Mouse (Mus musculus) lung, postnatal 36 days (tissue): ENCODE data around the gene Slc38a5.

Experiments used
- DNase-seq: peaks from one replicate; pipeline ENCODE4 v3.0.0; 2022; ENCODE audit warnings: mixed read lengths

The Slc38a5 gene

GRCm38 (mm10) chrX:8271083-8271820 lies at the start of gene Slc38a5:
TSS of gene Slc38a5 (plus strand) at chrX:8271133.
- no peak for DNase-seq

- no peak for DNase-seq
These were observed 48.6 kb upstream of the Slc38a5 start for GRCm38 (mm10) chrX:8222296-8222677.

- peak; percentile 19 for DNase-seq
These were observed 48.1 kb upstream of the Slc38a5 start for GRCm38 (mm10) chrX:8222678-8223421.

- no peak for DNase-seq
These were observed 47.5 kb upstream of the Slc38a5 start for GRCm38 (mm10) chrX:8223473-8223872.

GRCm38 (mm10) chrX:8230272-8230671 lies 40.7 kb upstream of the Slc38a5 start:
- DNase-seq = no peak

GRCm38 (mm10) chrX:8233602-8234001 lies 37.3 kb upstream of the Slc38a5 start:
- no peak for DNase-seq

GRCm38 (mm10) chrX:8236704-8237103 lies 34.2 kb upstream of the Slc38a5 start:
- no peak for DNase-seq

- DNase-seq = no peak
These were observed 32.0 kb upstream of the Slc38a5 start for GRCm38 (mm10) chrX:8238804-8239395.

- DNase-seq = no peak
These were observed 23.3 kb upstream of the Slc38a5 start for GRCm38 (mm10) chrX:8247680-8248079.

GRCm38 (mm10) chrX:8248542-8249120 lies 22.3 kb upstream of the Slc38a5 start:
- no peak for DNase-seq

GRCm38 (mm10) chrX:8251789-8252333 lies 19.1 kb upstream of the Slc38a5 start:
- DNase-seq = no peak

GRCm38 (mm10) chrX:8252334-8253285 lies 18.3 kb upstream of the Slc38a5 start, which contains the start of gene Ftsj1:
TSS of gene Ftsj1 (minus strand) at chrX:8252406.
- peak; percentile 94 for DNase-seq

GRCm38 (mm10) chrX:8253711-8254110 lies 17.2 kb upstream of the Slc38a5 start:
- no peak for DNase-seq

- no peak for DNase-seq
These were observed 15.1 kb upstream of the Slc38a5 start for GRCm38 (mm10) chrX:8255807-8256206.

- DNase-seq = no peak
These were observed 11.5 kb upstream of the Slc38a5 start for GRCm38 (mm10) chrX:8259478-8259877.

GRCm38 (mm10) chrX:8263156-8263804 lies 7.7 kb upstream of the Slc38a5 start:
- no peak for DNase-seq

GRCm38 (mm10) chrX:8264222-8264621 lies 6.7 kb upstream of the Slc38a5 start:
- no peak for DNase-seq

- no peak for DNase-seq
These were observed 1.1 kb downstream of the Slc38a5 start for GRCm38 (mm10) chrX:8272000-8272399.

- peak; percentile 36 for DNase-seq
These were observed 3.1 kb downstream of the Slc38a5 start for GRCm38 (mm10) chrX:8274056-8274455.

GRCm38 (mm10) chrX:8288621-8289020 lies 17.7 kb downstream of the Slc38a5 start:
- DNase-seq = no peak

GRCm38 (mm10) chrX:8309302-8309701 lies 38.4 kb downstream of the Slc38a5 start:
- no peak for DNase-seq
